Mouse (Mus musculus) myocyte (in vitro differentiated cells): ENCODE data around the gene Lancl2. TPM values are rescaled to one million over a fixed set of nuclear protein-coding genes. Genes with fewer than 3 reads are reported as not detected.

Source experiments
- H3K27me3 ChIP-seq: one replicate; pipeline ENCODE4 v1.6.1; 2011; ENCODE audit not compliant: control insufficient read depth, insufficient read depth, insufficient read length
- H3K36me3 ChIP-seq: one replicate; pipeline ENCODE4 v1.6.1; 2011; ENCODE audit not compliant: control insufficient read depth, insufficient read depth
- H3K4me2 ChIP-seq: one replicate; pipeline ENCODE4 v1.6.1; 2011; ENCODE audit warnings: low read depth, control low read depth
- H3K4me3 ChIP-seq: one replicate; pipeline ENCODE4 v1.5.1; 2011; ENCODE audit warnings: mild to moderate bottlenecking, control low read depth, moderate library complexity
- H3K79me2 ChIP-seq: one replicate; pipeline ENCODE4 v1.6.1; 2011; ENCODE audit not compliant: control insufficient read depth, insufficient read depth
- H3ac ChIP-seq: one replicate; pipeline ENCODE4 v1.6.1; 2011; ENCODE audit not compliant: control insufficient read depth, insufficient read length
- CEBPB ChIP-seq: IDR thresholded peaks from 2 replicates; pipeline ENCODE4 v1.6.1; 2011; ENCODE audit warnings: mild to moderate bottlenecking, moderate library complexity; ENCODE audit not compliant: poor library complexity, insufficient read depth, severe bottlenecking
- E2F4 ChIP-seq: IDR thresholded peaks from one replicate; pipeline ENCODE4 v1.6.1; 2011; ENCODE audit warnings: mild to moderate bottlenecking, control low read depth, moderate library complexity; ENCODE audit not compliant: insufficient read depth
- MAX ChIP-seq: IDR thresholded peaks from one replicate; pipeline ENCODE4 v1.6.1; 2011; ENCODE audit warnings: low read depth, mild to moderate bottlenecking, control low read depth
- MYOD1 ChIP-seq, 3 experiments: IDR thresholded peaks; one replicate each; pipeline ENCODE4 v1.6.1; 2011; ENCODE audit warnings: control low read depth in 2 of 3, low read depth in 2 of 3, mild to moderate bottlenecking in 2 of 3, moderate library complexity in 1 of 3; ENCODE audit not compliant: insufficient read length in 2 of 3, control insufficient read depth in 1 of 3
- MYOG ChIP-seq, 3 experiments: IDR thresholded peaks; one replicate each; pipeline ENCODE4 v1.6.1; 2011; ENCODE audit warnings: control low read depth in 2 of 3, low read depth in 2 of 3, mild to moderate bottlenecking in 2 of 3; ENCODE audit not compliant: insufficient read length in 2 of 3, control insufficient read depth in 1 of 3, insufficient read depth in 1 of 3
- POLR2A ChIP-seq: IDR thresholded peaks from one replicate; pipeline ENCODE4 v1.6.1; 2011; ENCODE audit warnings: low read depth, mild to moderate bottlenecking, control low read depth, moderate library complexity; ENCODE audit not compliant: insufficient read length
- POLR2AphosphoS2 ChIP-seq: IDR thresholded peaks from one replicate; pipeline ENCODE4 v1.6.1; 2011; ENCODE audit warnings: low read depth, control low read depth; ENCODE audit not compliant: insufficient read length
- REST ChIP-seq: IDR thresholded peaks from one replicate; pipeline ENCODE4 v1.6.1; 2011; ENCODE audit warnings: mild to moderate bottlenecking, control low read depth, moderate library complexity; ENCODE audit not compliant: insufficient read depth, insufficient read length
- SRF ChIP-seq: IDR thresholded peaks from one replicate; pipeline ENCODE4 v1.6.1; 2011; ENCODE audit warnings: low read depth; ENCODE audit not compliant: control insufficient read depth, insufficient read length
- TCF12 ChIP-seq: IDR thresholded peaks from one replicate; pipeline ENCODE4 v1.6.1; 2011; ENCODE audit warnings: mild to moderate bottlenecking, control low read depth; ENCODE audit not compliant: poor library complexity, insufficient read depth, severe bottlenecking
- TCF3 ChIP-seq: IDR thresholded peaks from one replicate; pipeline ENCODE4 v1.6.1; 2011; ENCODE audit warnings: low read depth, control low read depth; ENCODE audit not compliant: insufficient read length
- USF1 ChIP-seq: IDR thresholded peaks from one replicate; pipeline ENCODE4 v1.6.1; 2011; ENCODE audit warnings: low read depth, mild to moderate bottlenecking, control low read depth, moderate library complexity
- polyA plus RNA-seq: library from polyadenylated mRNA; unstranded; fragments of >200 nt; fragmentation: generic; extraction: Trizol; gene quantifications from one replicate; pipeline ENCODE4 v1.2.1, GENCODE M21; 2012; ENCODE audit warnings: missing spikeins

Gene Lancl2
- polyA plus RNA-seq, 1 experiment: 5.8 TPM

DNA sequence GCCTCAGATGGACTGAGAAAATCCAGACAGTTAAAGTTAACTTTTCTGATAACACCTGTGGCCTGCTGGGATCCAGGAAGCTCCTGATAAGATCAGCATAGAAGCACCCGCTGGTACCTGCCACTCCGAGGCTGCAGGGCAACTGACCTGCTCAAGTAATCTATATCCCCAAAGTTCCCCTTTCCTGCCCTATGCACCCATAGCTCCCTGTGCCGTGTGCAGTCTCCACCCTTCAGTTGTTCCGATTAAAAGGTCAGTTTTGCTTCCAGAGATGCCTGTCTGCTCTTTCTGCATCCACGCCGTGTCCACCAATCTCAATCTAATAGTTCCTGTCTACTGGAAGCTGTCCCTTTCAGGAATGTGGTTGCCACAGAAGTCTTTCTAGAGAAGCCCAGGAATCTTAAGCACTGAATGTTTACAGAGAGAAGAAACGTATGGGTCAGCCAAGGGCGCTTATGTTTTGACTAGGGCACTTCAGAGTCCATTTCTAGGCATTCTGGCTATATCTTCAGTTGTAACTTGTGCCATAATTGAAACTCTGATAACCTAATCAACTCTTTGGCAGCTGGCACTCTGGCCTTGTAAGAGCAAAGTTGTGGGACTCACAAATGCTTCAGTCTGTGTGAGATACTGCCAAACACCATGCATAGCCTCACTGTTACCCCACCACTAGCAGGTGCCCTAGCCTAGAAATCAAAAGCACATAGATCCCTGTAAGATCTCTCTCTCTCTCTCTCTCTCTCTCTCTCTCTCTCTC is 65.0 kb downstream of the Lancl2 start:
- Histone ChIP-seq H3K4me2 (no peak overlapping the region), H3K79me2 (no peaks in the 10 kb centered on the region), H3K4me3 (no peak overlapping the region), H3K36me3 (no peaks in the 10 kb centered on the region), H3K27me3 (no peaks in the 10 kb centered on the region), H3ac (no peak overlapping the region)
- TF ChIP-seq TCF3 (no peak), POLR2A (no peak), MYOD1 (IDR thresholded peaks at IDR 0.05; ENCODE audit: control insufficient read depth in 1 of 3, insufficient read length in 2 of 3, low read depth in 2 of 3) (no peak), SRF (no peak), MAX (no peak), USF1 (no peak), MYOG (IDR thresholded peaks at IDR 0.05; ENCODE audit: control insufficient read depth in 1 of 3, insufficient read depth in 1 of 3, insufficient read length in 2 of 3, low read depth in 2 of 3) (no peak), REST (no peak), POLR2AphosphoS2 (no peak), TCF12 (no peak), CEBPB (no peak), E2F4 (no peak)

DNA sequence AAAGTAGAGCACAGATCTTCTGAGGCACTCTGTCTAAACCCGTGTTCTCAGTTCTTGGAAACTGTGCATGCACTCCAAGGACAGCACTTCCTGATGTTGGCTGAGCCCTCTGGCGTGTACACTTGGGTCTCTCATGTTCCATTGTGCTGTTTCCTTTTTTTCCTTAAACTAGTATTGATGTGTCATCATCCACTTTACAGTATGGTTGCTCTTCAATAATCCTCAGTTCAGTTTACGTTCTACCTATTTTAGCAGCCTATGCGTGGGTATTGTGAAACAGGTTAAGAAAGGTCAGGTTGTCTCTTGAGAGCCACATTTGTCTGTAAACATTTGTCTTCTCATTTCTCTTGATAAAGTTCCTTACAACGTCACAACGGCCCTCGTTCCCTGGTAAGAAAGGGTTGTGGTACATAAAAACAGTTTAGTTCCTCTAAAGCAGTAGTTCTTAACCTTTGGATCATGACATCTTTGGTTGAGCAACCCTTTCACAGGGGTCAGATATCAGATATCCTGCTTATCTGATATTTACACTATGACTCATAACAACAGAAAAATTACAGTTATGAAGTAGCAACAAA is 66.7 kb downstream of the Lancl2 start:
- no peak overlapping the region for H3ac ChIP-seq
- H3K27me3 ChIP-seq: no peaks in the 10 kb centered on the region
- H3K4me2 ChIP-seq: no peak overlapping the region
- H3K4me3 ChIP-seq: no peak overlapping the region
- no peaks in the 10 kb centered on the region for H3K79me2 ChIP-seq
- H3K36me3 ChIP-seq: peaks cover under 1% of the 10 kb centered on the region
- no peak for TF ChIP-seq MYOD1 (IDR thresholded peaks at IDR 0.05; ENCODE audit: control insufficient read depth in 1 of 3, insufficient read length in 2 of 3, low read depth in 2 of 3)
- TF ChIP-seq MYOG (IDR thresholded peaks at IDR 0.05; ENCODE audit: control insufficient read depth in 1 of 3, insufficient read depth in 1 of 3, insufficient read length in 2 of 3, low read depth in 2 of 3): no peak

DNA sequence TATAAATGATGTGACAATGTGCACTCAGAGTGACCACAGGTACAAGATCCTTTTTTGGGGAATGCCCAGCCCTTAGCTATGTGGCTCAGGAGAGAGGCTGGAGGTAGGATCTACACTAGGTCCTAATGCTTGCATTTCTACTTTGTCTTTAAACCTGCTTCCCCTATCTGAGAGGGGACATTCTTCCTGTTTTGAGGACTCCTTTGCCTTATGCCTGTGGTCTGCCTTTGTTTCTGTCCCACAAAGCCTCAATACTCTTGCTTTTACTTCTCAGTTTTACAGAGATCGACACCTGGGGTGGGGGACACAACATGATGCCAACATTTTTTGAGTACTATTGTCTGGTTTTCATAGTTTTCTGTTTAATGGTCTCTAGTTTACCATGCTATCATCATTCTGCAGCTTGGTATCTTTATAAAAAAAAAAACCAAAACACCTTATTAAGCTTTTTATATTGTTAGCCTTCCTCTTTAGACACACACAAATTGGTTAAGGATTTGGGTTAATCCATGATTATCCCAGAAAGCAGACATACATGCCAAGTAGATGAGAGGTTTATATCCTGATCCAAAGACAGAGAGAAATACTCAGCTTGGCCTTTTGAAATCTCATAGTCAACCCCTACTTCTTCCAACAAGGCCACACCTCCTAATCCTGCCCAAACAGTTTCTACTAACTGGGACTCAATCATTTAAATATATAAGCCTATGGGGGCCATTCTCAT is 68.3 kb downstream of the Lancl2 start:
- Histone ChIP-seq H3ac (no peak overlapping the region), H3K4me2 (no peak overlapping the region), H3K36me3 (peaks cover 3% of the 10 kb centered on the region), H3K79me2 (no peaks in the 10 kb centered on the region), H3K4me3 (no peak overlapping the region), H3K27me3 (no peaks in the 10 kb centered on the region)
- TF ChIP-seq MYOG (IDR thresholded peaks at IDR 0.05; ENCODE audit: control insufficient read depth in 1 of 3, insufficient read depth in 1 of 3, insufficient read length in 2 of 3, low read depth in 2 of 3) (no peak), TCF3 (no peak), MYOD1 (IDR thresholded peaks at IDR 0.05; ENCODE audit: control insufficient read depth in 1 of 3, insufficient read length in 2 of 3, low read depth in 2 of 3) (no peak), SRF (no peak), USF1 (no peak), POLR2AphosphoS2 (no peak), MAX (no peak), CEBPB (no peak), REST (no peak), E2F4 (no peak), POLR2A (no peak), TCF12 (no peak)

DNA sequence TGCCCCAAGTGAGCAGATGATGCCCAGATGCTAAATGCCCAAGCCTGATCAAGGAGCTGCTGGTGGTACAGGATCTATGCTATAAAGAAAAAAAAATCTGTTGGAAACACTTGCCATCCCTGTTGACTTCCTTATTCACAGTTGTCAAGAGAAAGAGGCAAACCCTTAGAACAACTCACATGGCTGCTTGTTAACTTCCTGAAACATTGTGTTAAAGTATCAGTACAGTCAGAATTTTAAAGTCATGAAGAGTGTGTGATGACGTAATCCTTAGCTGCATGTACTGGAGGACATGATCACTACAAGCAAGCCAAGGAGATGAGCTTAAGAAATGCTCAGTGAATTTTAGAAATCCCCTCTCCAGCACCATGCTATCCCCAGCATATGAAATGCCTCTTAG is 71.5 kb downstream of the Lancl2 start:
- TF ChIP-seq MAX (no peak), USF1 (no peak), SRF (no peak), MYOD1 (IDR thresholded peaks at IDR 0.05; ENCODE audit: control insufficient read depth in 1 of 3, insufficient read length in 2 of 3, low read depth in 2 of 3) (no peak), E2F4 (no peak), TCF12 (no peak), TCF3 (no peak), POLR2A (no peak), MYOG (IDR thresholded peaks at IDR 0.05; ENCODE audit: control insufficient read depth in 1 of 3, insufficient read depth in 1 of 3, insufficient read length in 2 of 3, low read depth in 2 of 3) (no peak), CEBPB (no peak), REST (no peak), POLR2AphosphoS2 (no peak)
- Histone ChIP-seq H3K4me3 (no peak overlapping the region), H3K36me3 (peaks cover 3% of the 10 kb centered on the region)

More for the DNA sequence above, 71.5 kb downstream of the Lancl2 start:
- H3ac ChIP-seq: no peak overlapping the region
- no peak overlapping the region for H3K4me2 ChIP-seq
- H3K79me2 ChIP-seq: no peaks in the 10 kb centered on the region
- no peaks in the 10 kb centered on the region for H3K27me3 ChIP-seq
